ENCODE assay signal across 11 mouse cellular contexts in the genomic region with DNA sequence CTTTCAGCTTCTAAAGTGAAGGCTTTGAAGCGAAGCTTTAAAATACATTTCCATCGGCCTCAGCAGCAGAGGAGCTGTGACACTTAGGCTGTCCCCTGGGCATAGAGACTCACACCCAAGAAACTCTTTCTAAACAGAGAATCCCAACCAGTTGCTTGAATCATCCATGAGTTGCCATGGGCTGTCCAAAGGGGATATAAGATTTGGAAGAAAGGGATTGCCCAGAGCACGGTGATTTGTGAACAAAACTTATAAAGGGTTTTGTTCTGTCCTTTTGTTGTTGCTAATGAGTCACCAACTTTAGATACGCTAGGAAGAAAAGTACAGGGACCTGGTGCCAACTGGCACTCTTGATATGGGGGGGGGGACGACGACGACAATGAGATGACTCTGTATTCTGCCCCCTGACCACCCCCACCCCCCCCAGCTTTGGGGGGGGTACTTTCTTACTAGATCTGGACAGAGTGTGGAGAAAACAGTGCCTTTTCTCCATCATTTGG.
A peak's percentile ranks its signal among the peaks of the same experiment; 100 is the strongest.
DNase-seq lines count a peak whose midpoint lies in the region; ATAC-seq lines count a peak whose summit lies in the region.
"Had no signal": no experiment of that assay in that cellular context is flagged by ENCODE, and none has a peak within 500 bp of the region (broad histone marks: within the 10 kb centered on the region; RNA-seq: fewer than 3 reads in every experiment).

No protein-coding gene starts in this region.

- DNase-seq in heart, postnatal 10 days: no peak
- DNase-seq in forebrain, embryonic 11.5 days (ENCODE audit: low spot score): no peak
- no peak for DNase-seq in thymus, adult 18-20 months
- no peak for DNase-seq in left cerebral cortex, postnatal 14 days (ENCODE audit: low spot score in 2 of 2)
- no peak for DNase-seq in gastrocnemius, postnatal 4 days (ENCODE audit: low spot score in 2 of 2)
- DNase-seq: gastrocnemius, postnatal 14 days; lung, adult 18-20 months had no signal

- peaks cover 40 to 83% of the 10 kb centered on the region in 2 experiments for H3K4me1 ChIP-seq in heart, embryonic 14.5 days (ENCODE audit: control insufficient read depth in 2 of 2, insufficient read depth in 2 of 2, low read length in 2 of 2)
- peaks cover 10% of the 10 kb centered on the region; the same call in 1 of the 2 replicates for H3K4me1 ChIP-seq in forebrain, embryonic 11.5 days (replicated peaks; ENCODE audit: control insufficient read depth, insufficient read depth, low read length)
- H3K4me1 ChIP-seq in neural tube, embryonic 13.5 days (replicated peaks): peaks cover 56% of the 10 kb centered on the region

- H3K9me3 ChIP-seq in heart, embryonic 14.5 days (ENCODE audit: control insufficient read depth, low read length): no peaks in the 10 kb centered on the region
- no peaks in the 10 kb centered on the region for H3K9me3 ChIP-seq in forebrain, embryonic 11.5 days (ENCODE audit: control insufficient read depth, low read length)
- no peaks in the 10 kb centered on the region for H3K9me3 ChIP-seq in neural tube, embryonic 13.5 days
- H3K9me3 ChIP-seq: limb, embryonic 12.5 days had no signal

- H3K36me3 ChIP-seq in heart, embryonic 14.5 days (ENCODE audit: control insufficient read depth, insufficient read depth, low read length): peaks cover 3% of the 10 kb centered on the region; the same call in 1 of the 2 replicates
- H3K36me3 ChIP-seq in forebrain, embryonic 11.5 days (ENCODE audit: control insufficient read depth, insufficient read depth, low read length): no peaks in the 10 kb centered on the region
- H3K36me3 ChIP-seq in neural tube, embryonic 13.5 days: no peaks in the 10 kb centered on the region
- H3K36me3 ChIP-seq: limb, embryonic 12.5 days had no signal

- H3K27me3 ChIP-seq in heart, embryonic 14.5 days (ENCODE audit: control insufficient read depth, insufficient read depth, low read length): no peaks in the 10 kb centered on the region
- H3K27me3 ChIP-seq in forebrain, embryonic 11.5 days (ENCODE audit: control insufficient read depth, insufficient read depth, low read length): no peaks in the 10 kb centered on the region
- H3K27me3 ChIP-seq in neural tube, embryonic 13.5 days: no peaks in the 10 kb centered on the region
- H3K27me3 ChIP-seq: limb, embryonic 12.5 days had no signal

- intact Hi-C loops in heart, postnatal 10 days (cut with DNase I): no loop called here
- intact Hi-C loops in left cerebral cortex, postnatal 14 days (cut with DNase I): loop anchor here (5.0 kb wide), 1 partner anchor 91 kb away; no protein-coding TSS in a partner anchor

- WGBS in heart, embryonic 14.5 days: 73% methylated on average over 7 of the region's 7 CpGs
- 42% methylated on average over 7 of the region's 7 CpGs for WGBS in forebrain, embryonic 11.5 days
- WGBS in neural tube, embryonic 13.5 days: 30% methylated on average over 7 of the region's 7 CpGs

- H3K4me2 ChIP-seq in heart, embryonic 14.5 days (ENCODE audit: low read length): no peak overlapping the region
- H3K4me2 ChIP-seq in forebrain, embryonic 11.5 days (ENCODE audit: low read depth, low read length, severe bottlenecking): no peak overlapping the region
- H3K4me2 ChIP-seq in neural tube, embryonic 13.5 days: no peak overlapping the region

- ATAC-seq in heart, embryonic 14.5 days (ENCODE audit: insufficient number of reproducible peaks, insufficient read depth, low FRiP score, low read depth): no peak
- peak; percentile 52 for ATAC-seq in forebrain, embryonic 11.5 days (replicated peaks; ENCODE audit: low FRiP score)
- ATAC-seq in inflammation-experienced regulatory T-cells, adult 6 months: peak; percentile 19
- ATAC-seq in neural tube, embryonic 13.5 days (ENCODE audit: low read depth): peak; percentile 16; the same call in 1 of the 2 replicates

- H3K4me3 ChIP-seq in heart, embryonic 14.5 days (ENCODE audit: control insufficient read depth in 1 of 2, insufficient read depth in 1 of 2, low read depth in 1 of 2, low read length in 2 of 2): no peak overlapping the region
- no peak overlapping the region for H3K4me3 ChIP-seq in forebrain, embryonic 11.5 days (ENCODE audit: low read depth, low read length)
- H3K4me3 ChIP-seq in neural tube, embryonic 13.5 days: no peak overlapping the region
- H3K4me3 ChIP-seq: limb, embryonic 12.5 days had no signal

- H3K27ac ChIP-seq in heart, embryonic 14.5 days (replicated peaks in 1 of 2; ENCODE audit: control insufficient read depth in 1 of 2, insufficient read depth in 1 of 2, low read depth in 2 of 2, low read length in 2 of 2): 0 out of 4 replicates have a peak overlapping the region, but pooled peaks of 1 of the 2 experiments have one; percentile 31
- H3K27ac ChIP-seq in forebrain, embryonic 11.5 days (ENCODE audit: low read depth, low read length): peak overlapping the region; percentile 32
- H3K27ac ChIP-seq in neural tube, embryonic 13.5 days (replicated peaks): peak overlapping the region; percentile 43
- H3K27ac ChIP-seq: limb, embryonic 12.5 days had no signal

- H3K9ac ChIP-seq in heart, embryonic 14.5 days (ENCODE audit: low read length): peak overlapping the region; percentile 26; the same call in 1 of the 2 replicates
- no peak overlapping the region for H3K9ac ChIP-seq in forebrain, embryonic 11.5 days (ENCODE audit: low read length)
- H3K9ac ChIP-seq in neural tube, embryonic 13.5 days: 0 out of 2 replicates have a peak overlapping the region, but pooled peaks have one; percentile 38
- H3K9ac ChIP-seq: limb, embryonic 12.5 days had no signal
